Mouse (Mus musculus) G1E (cell line): ENCODE measurements around the gene Aars.

Experiments used
- CTCF ChIP-seq: IDR thresholded peaks from 2 replicates; pipeline ENCODE4 v1.5.1; 2012; ENCODE audit warnings: low read depth, low read length, inconsistent platforms, mixed read lengths
- GATA1 ChIP-seq: IDR thresholded peaks from 2 replicates; pipeline ENCODE4 v1.6.1; 2012; ENCODE audit warnings: borderline replicate concordance, low read length, inconsistent platforms, mixed read lengths

GRCm38 (mm10) chr8:110990017-110990416 lies 42.9 kb upstream of the Aars start:
- TF ChIP-seq CTCF (no peak), GATA1 (no peak)
